Mouse (Mus musculus): ENCODE results near the gene Rln3. TPM values are rescaled to one million over a fixed set of nuclear protein-coding genes. Genes with fewer than 3 reads are reported as not detected.

Rln3 gene
- polyA plus RNA-seq, 1 experiment from 2014 or later, result 1.0 TPM

- peaks cover 73% of the 10 kb centered on the region for H3K4me1 ChIP-seq
Observed at GRCm38 (mm10) chr8:84072321-84072720, 27.5 kb upstream of the Rln3 start.

GRCm38 (mm10) chr8:84071921-84072320 is 27.1 kb upstream of the Rln3 start:
- 75% methylated on average over 3 of the region's 3 CpGs for WGBS
- Histone ChIP-seq H3K9ac (replicated peaks) (no peak overlapping the region), H3K4me1 (peaks cover 74% of the 10 kb centered on the region), H3K27ac (replicated peaks) (no peak overlapping the region), H3K27me3 (replicated peaks) (no peaks in the 10 kb centered on the region), H3K4me3 (replicated peaks) (no peak overlapping the region), H3K9me3 (replicated peaks) (no peaks in the 10 kb centered on the region), H3K36me3 (peaks cover 11% of the 10 kb centered on the region), H3K4me2 (no peak overlapping the region)
- no peak for ATAC-seq (ENCODE audit: low FRiP score)

More at GRCm38 (mm10) chr8:84072321-84072720, 27.5 kb upstream of the Rln3 start:
- WGBS, result 88% methylated on average over 10 of the region's 10 CpGs
- Histone ChIP-seq H3K9me3 (replicated peaks) (no peaks in the 10 kb centered on the region), H3K9ac (replicated peaks) (no peak overlapping the region), H3K36me3 (peaks cover 11% of the 10 kb centered on the region), H3K27me3 (replicated peaks) (no peaks in the 10 kb centered on the region), H3K4me2 (no peak overlapping the region), H3K27ac (replicated peaks) (peak overlapping the region; percentile 73; the same call in 1 of the 2 replicates), H3K4me3 (replicated peaks) (no peak overlapping the region)
- ATAC-seq (ENCODE audit: low FRiP score), result no peak

- no peak overlapping the region for H3K4me3 ChIP-seq (replicated peaks)
- H3K27me3 ChIP-seq (replicated peaks), result no peaks in the 10 kb centered on the region
- 76% methylated on average over 2 of the region's 2 CpGs for WGBS
- H3K4me2 ChIP-seq, result no peak overlapping the region
- H3K27ac ChIP-seq (replicated peaks), result no peak overlapping the region
- H3K36me3 ChIP-seq, result peaks cover 7% of the 10 kb centered on the region
- no peak overlapping the region for H3K9ac ChIP-seq (replicated peaks)
- peaks cover 78% of the 10 kb centered on the region for H3K4me1 ChIP-seq
- no peaks in the 10 kb centered on the region for H3K9me3 ChIP-seq (replicated peaks)
- no peak for ATAC-seq (ENCODE audit: low FRiP score)
Observed at GRCm38 (mm10) chr8:84070667-84071066, 25.9 kb upstream of the Rln3 start.

GRCm38 (mm10) chr8:84070241-84070640 is 25.4 kb upstream of the Rln3 start:
- 82% methylated on average over 5 of the region's 5 CpGs for WGBS
- Histone ChIP-seq H3K4me3 (replicated peaks) (no peak overlapping the region), H3K27me3 (replicated peaks) (no peaks in the 10 kb centered on the region), H3K4me2 (no peak overlapping the region), H3K9me3 (replicated peaks) (no peaks in the 10 kb centered on the region), H3K36me3 (peaks cover 3% of the 10 kb centered on the region), H3K9ac (replicated peaks) (no peak overlapping the region), H3K27ac (replicated peaks) (peak overlapping the region; percentile 29), H3K4me1 (peaks cover 81% of the 10 kb centered on the region)
- ATAC-seq (ENCODE audit: low FRiP score), result no peak

GRCm38 (mm10) chr8:84069750-84070149 is 24.9 kb upstream of the Rln3 start:
- H3K4me2 ChIP-seq, result no peak overlapping the region
- peak overlapping the region; percentile 29 for H3K27ac ChIP-seq (replicated peaks)
- no peaks in the 10 kb centered on the region for H3K9me3 ChIP-seq (replicated peaks)
- peaks cover 80% of the 10 kb centered on the region for H3K4me1 ChIP-seq
- no peak overlapping the region for H3K4me3 ChIP-seq (replicated peaks)
- no peak overlapping the region for H3K9ac ChIP-seq (replicated peaks)
- WGBS, result 52% methylated on average over 2 of the region's 2 CpGs
- H3K27me3 ChIP-seq (replicated peaks), result no peaks in the 10 kb centered on the region
- no peaks in the 10 kb centered on the region for H3K36me3 ChIP-seq
- ATAC-seq (ENCODE audit: low FRiP score), result no peak

- Histone ChIP-seq H3K4me1 (peaks cover 74% of the 10 kb centered on the region), H3K27ac (replicated peaks) (no peak overlapping the region)
Observed at GRCm38 (mm10) chr8:84069169-84069568, 24.4 kb upstream of the Rln3 start.

GRCm38 (mm10) chr8:84068316-84069035 is 23.7 kb upstream of the Rln3 start:
- no peaks in the 10 kb centered on the region for H3K27me3 ChIP-seq (replicated peaks)
- peak overlapping the region; percentile 58 for H3K4me2 ChIP-seq
- no peak for ATAC-seq (ENCODE audit: low FRiP score)
- H3K4me3 ChIP-seq (replicated peaks), result 0 out of 2 replicates have a peak overlapping the region, but pooled peaks have one; percentile 98
- WGBS, result 76% methylated on average over 12 of the region's 12 CpGs
- H3K4me1 ChIP-seq, result peaks cover 67% of the 10 kb centered on the region
- no peaks in the 10 kb centered on the region for H3K36me3 ChIP-seq
- H3K27ac ChIP-seq (replicated peaks), result no peak overlapping the region
- no peaks in the 10 kb centered on the region for H3K9me3 ChIP-seq (replicated peaks)
- no peak overlapping the region for H3K9ac ChIP-seq (replicated peaks)

More at GRCm38 (mm10) chr8:84069169-84069568, 24.4 kb upstream of the Rln3 start:
- 42% methylated on average over 1 of the region's 1 CpGs for WGBS
- Histone ChIP-seq H3K27me3 (replicated peaks) (no peaks in the 10 kb centered on the region), H3K9ac (replicated peaks) (no peak overlapping the region), H3K36me3 (no peaks in the 10 kb centered on the region), H3K4me3 (replicated peaks) (no peak overlapping the region), H3K9me3 (replicated peaks) (no peaks in the 10 kb centered on the region), H3K4me2 (no peak overlapping the region)
- ATAC-seq (ENCODE audit: low FRiP score), result no peak

GRCm38 (mm10) chr8:84067911-84068310 is 23.1 kb upstream of the Rln3 start:
- Histone ChIP-seq H3K36me3 (no peaks in the 10 kb centered on the region), H3K27ac (replicated peaks) (no peak overlapping the region), H3K4me2 (peak overlapping the region; percentile 58), H3K9ac (replicated peaks) (peak overlapping the region; percentile 96; the same call in 1 of the 2 replicates), H3K27me3 (replicated peaks) (no peaks in the 10 kb centered on the region), H3K4me1 (peaks cover 62% of the 10 kb centered on the region), H3K4me3 (replicated peaks) (peak overlapping the region; percentile 98), H3K9me3 (replicated peaks) (no peaks in the 10 kb centered on the region)
- WGBS, result 87% methylated on average over 7 of the region's 7 CpGs
- no peak for ATAC-seq (ENCODE audit: low FRiP score)

GRCm38 (mm10) chr8:84067047-84067573 is 22.3 kb upstream of the Rln3 start:
- peaks cover 54% of the 10 kb centered on the region for H3K4me1 ChIP-seq
- peak overlapping the region; percentile 58 for H3K4me2 ChIP-seq
- H3K9ac ChIP-seq (replicated peaks), result peak overlapping the region; percentile 96
- peak overlapping the region; percentile 98 for H3K4me3 ChIP-seq (replicated peaks)
- H3K27me3 ChIP-seq (replicated peaks), result no peaks in the 10 kb centered on the region
- no peaks in the 10 kb centered on the region for H3K9me3 ChIP-seq (replicated peaks)
- peak; percentile 79 for ATAC-seq (ENCODE audit: low FRiP score)
- H3K36me3 ChIP-seq, result no peaks in the 10 kb centered on the region
- peak overlapping the region; percentile 97 for H3K27ac ChIP-seq (replicated peaks)
- under 1% methylated on average over 54 of the region's 58 CpGs for WGBS

GRCm38 (mm10) chr8:84066291-84066930 is 21.6 kb upstream of the Rln3 start, which contains the start of gene Rfx1:
Rfx1 (plus strand) TSS chr8:84066834.
- Histone ChIP-seq H3K4me2 (peak within 1 kb of the TSS; percentile 84), H3K4me3 (replicated peaks) (peak within 1 kb of the TSS; percentile 98), H3K9ac (replicated peaks) (peak within 1 kb of the TSS; percentile 96), H3K36me3 (no peaks in the 10 kb centered on the region), H3K9me3 (replicated peaks) (no peaks in the 10 kb centered on the region), H3K27ac (replicated peaks) (peak within 1 kb of the TSS; percentile 97), H3K4me1 (peaks cover 47% of the 10 kb centered on the region), H3K27me3 (replicated peaks) (no peaks in the 10 kb centered on the region)
- ATAC-seq (ENCODE audit: low FRiP score), result peak; percentile 98
- under 1% methylated on average over 51 of the region's 51 CpGs for WGBS

GRCm38 (mm10) chr8:84065457-84066072 is 20.8 kb upstream of the Rln3 start:
- Histone ChIP-seq H3K36me3 (no peaks in the 10 kb centered on the region), H3K27me3 (replicated peaks) (no peaks in the 10 kb centered on the region), H3K4me3 (replicated peaks) (peak overlapping the region; percentile 98), H3K9me3 (replicated peaks) (no peaks in the 10 kb centered on the region), H3K4me2 (peak overlapping the region; percentile 84), H3K4me1 (peaks cover 40% of the 10 kb centered on the region), H3K27ac (replicated peaks) (peak overlapping the region; percentile 86), H3K9ac (replicated peaks) (peak overlapping the region; percentile 60)
- 16% methylated on average over 5 of the region's 5 CpGs for WGBS
- no peak for ATAC-seq (ENCODE audit: low FRiP score)
